Mouse (Mus musculus) bone marrow, adult 2 months (tissue): ENCODE results near the gene Ugt1a6a. TPM values are rescaled to one million over a fixed set of nuclear protein-coding genes. Genes with fewer than 3 reads are reported as not detected.
"Not testable (repeated sequence)": the region's sequence is repeated elsewhere in the genome, so short reads cannot be mapped to it uniquely, and the experiment has no call there.

Experiments used
- H3K27ac ChIP-seq: fragments of 200-500 bp; 2 replicates; pipeline ENCODE4 v1.5.1; 2012; ENCODE audit warnings: low read depth, mild to moderate bottlenecking, control low read depth, inconsistent platforms, low read length; ENCODE audit not compliant: control insufficient read depth, poor library complexity, insufficient read depth
- H3K4me1 ChIP-seq: fragments of 200-500 bp; 2 replicates; pipeline ENCODE4 v1.6.1; 2011; ENCODE audit warnings: low read length; ENCODE audit not compliant: control insufficient read depth, insufficient read depth
- H3K4me3 ChIP-seq: fragments of 200-500 bp; replicated peaks from 2 replicates; pipeline ENCODE3; 2011; ENCODE audit warnings: mild to moderate bottlenecking, low read depth, low read length, control low read depth; ENCODE audit not compliant: control insufficient read depth
- CTCF ChIP-seq: fragments of 200-500 bp; IDR thresholded peaks from 2 replicates; pipeline ENCODE4 v1.5.1; 2011; ENCODE audit warnings: low read length, control low read depth; ENCODE audit not compliant: control insufficient read depth, insufficient read depth
- POLR2A ChIP-seq: fragments of 200-500 bp; IDR thresholded peaks from 2 replicates; pipeline ENCODE4 v1.6.1; 2011; ENCODE audit warnings: low read depth, mild to moderate bottlenecking, control low read depth, low read length, borderline replicate concordance; ENCODE audit not compliant: control insufficient read depth
- WGBS: fragments of 180-500 bp; shearing (Covaris S2); methylation state at CpG from one replicate; pipeline ENCODE4 v1.1.7; 2018; 5-methylcytosine and 5-hydroxymethylcytosine counted together
- polyA plus RNA-seq: library from polyadenylated mRNA; stranded (reverse); fragments of >200 nt; gene quantifications from 2 replicates; pipeline ENCODE4 v1.2.4, GENCODE M21; 2011; ENCODE audit warnings: low replicate concordance; ENCODE audit not compliant: missing spikeins, insufficient read depth, insufficient read length

Ugt1a6a gene
- polyA plus RNA-seq, 1 experiment, result not detected

- WGBS, result 44% methylated on average over 1 of the region's 1 CpGs
- no peaks in the 10 kb centered on the region; the same call in 1 of the 2 replicates for H3K4me1 ChIP-seq
- no peak overlapping the region for H3K27ac ChIP-seq
- no peak overlapping the region for H3K4me3 ChIP-seq
- TF ChIP-seq POLR2A (no peak), CTCF (no peak)
Measured at GRCm38 (mm10) chr1:88223591-88223990, 89.0 kb downstream of the Ugt1a6a start.

- Histone ChIP-seq H3K4me1 (no peaks in the 10 kb centered on the region; the same call in 1 of the 2 replicates), H3K4me3 (no peak overlapping the region), H3K27ac (no peak overlapping the region)
- 58% methylated on average over 2 of the region's 2 CpGs for WGBS
- TF ChIP-seq CTCF, result no peak
- TF ChIP-seq POLR2A, result no peak
Measured at GRCm38 (mm10) chr1:88224029-88224776, 89.6 kb downstream of the Ugt1a6a start.

- WGBS, result 35% methylated on average over 2 of the region's 2 CpGs
- not testable (repeated sequence) for H3K4me3 ChIP-seq, H3K27ac ChIP-seq, H3K4me1 ChIP-seq
Measured at GRCm38 (mm10) chr1:88225301-88225700, 90.7 kb downstream of the Ugt1a6a start.

DNA sequence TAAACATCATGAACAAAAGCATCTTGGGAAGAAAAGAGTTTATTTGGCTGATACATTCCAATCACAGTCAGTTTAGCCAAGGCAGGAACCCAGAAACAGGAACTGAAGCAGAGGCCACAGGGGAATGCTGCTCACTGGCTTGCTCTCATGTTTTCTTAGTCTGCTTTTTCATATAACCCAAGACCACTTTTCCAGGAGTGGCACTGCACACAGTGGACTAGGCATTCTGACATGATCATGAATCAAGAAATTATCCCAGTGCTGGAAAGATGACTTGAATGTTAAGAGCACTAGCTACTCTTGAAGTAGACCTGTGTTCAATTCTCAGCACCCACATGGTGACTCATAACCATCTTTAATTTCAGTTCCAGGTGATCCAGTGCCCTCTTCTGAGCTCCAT, 91.1 kb downstream of the Ugt1a6a start:
- Histone ChIP-seq H3K4me3 (no peak overlapping the region), H3K4me1 (no peaks in the 10 kb centered on the region; the same call in 1 of the 2 replicates), H3K27ac (no peak overlapping the region)
- TF ChIP-seq CTCF, result no peak
- no peak for TF ChIP-seq POLR2A

- TF ChIP-seq POLR2A, result no peak
- TF ChIP-seq CTCF, result no peak
- H3K4me3 ChIP-seq, result no peak within 1 kb of the TSS
- WGBS, result 44% methylated on average over 5 of the region's 5 CpGs
- no peak within 1 kb of the TSS for H3K27ac ChIP-seq
- no peaks in the 10 kb centered on the region; the same call in 1 of the 2 replicates for H3K4me1 ChIP-seq
Measured at GRCm38 (mm10) chr1:88226670-88227379, 92.2 kb downstream of the Ugt1a6a start, which contains the start of gene Mroh2a. TSS of gene Mroh2a (plus strand) at chr1:88226986.

GRCm38 (mm10) chr1:88227482-88227881, 92.9 kb downstream of the Ugt1a6a start:
- H3K4me3 ChIP-seq, result no peak overlapping the region
- TF ChIP-seq CTCF (no peak), POLR2A (no peak)
- H3K27ac ChIP-seq, result no peak overlapping the region
- WGBS, result 51% methylated on average over 2 of the region's 2 CpGs
- no peaks in the 10 kb centered on the region; the same call in 1 of the 2 replicates for H3K4me1 ChIP-seq

DNA sequence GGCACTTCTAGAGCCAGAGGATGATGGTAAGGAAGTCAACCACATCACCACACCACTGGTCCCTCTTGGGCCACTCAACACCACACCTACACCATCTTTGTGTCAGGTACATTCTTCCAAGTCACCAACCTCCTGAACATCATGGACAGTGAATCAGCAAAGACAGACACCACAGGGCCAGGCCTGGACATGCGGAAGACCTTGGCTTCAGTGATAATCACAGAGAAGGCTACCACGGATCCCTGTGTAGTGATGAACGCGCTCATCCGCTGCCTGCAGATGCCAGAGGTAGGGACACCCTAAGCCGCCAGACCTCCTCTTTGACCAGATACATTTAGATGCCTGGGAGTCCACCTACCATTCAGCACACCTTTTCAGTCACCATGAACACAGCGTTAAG, 93.5 kb downstream of the Ugt1a6a start:
- 66% methylated on average over 7 of the region's 7 CpGs for WGBS
- Histone ChIP-seq H3K27ac (no peak overlapping the region), H3K4me1 (no peaks in the 10 kb centered on the region; the same call in 1 of the 2 replicates), H3K4me3 (no peak overlapping the region)
- TF ChIP-seq POLR2A (no peak), CTCF (no peak)

GRCm38 (mm10) chr1:88229566-88229965, 95.0 kb downstream of the Ugt1a6a start:
- Histone ChIP-seq H3K27ac (no peak overlapping the region), H3K4me3 (no peak overlapping the region), H3K4me1 (no peaks in the 10 kb centered on the region; the same call in 1 of the 2 replicates)
- TF ChIP-seq POLR2A (no peak), CTCF (no peak)
- WGBS, result 73% methylated on average over 3 of the region's 3 CpGs

DNA sequence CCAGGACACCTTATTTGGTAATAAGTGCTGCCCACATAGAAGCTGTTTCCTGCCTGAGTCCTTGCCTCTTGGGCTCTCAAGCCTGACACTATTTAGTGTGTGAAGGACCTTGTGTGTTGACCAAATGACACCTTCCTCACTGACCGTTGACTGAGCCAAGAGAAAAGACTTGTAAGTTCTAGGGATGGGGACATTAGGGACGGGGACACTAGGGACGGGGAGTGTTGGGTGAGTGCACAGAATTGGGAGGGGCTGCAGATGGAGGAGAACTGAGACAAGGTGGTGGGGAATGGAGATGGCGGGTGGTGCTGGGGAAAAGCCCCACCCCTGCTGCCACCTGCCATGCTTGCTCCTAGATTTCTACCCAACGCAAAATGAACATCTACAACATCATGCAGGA, 95.4 kb downstream of the Ugt1a6a start:
- Histone ChIP-seq H3K27ac (no peak overlapping the region), H3K4me1 (no peaks in the 10 kb centered on the region; the same call in 1 of the 2 replicates), H3K4me3 (no peak overlapping the region)
- TF ChIP-seq POLR2A (no peak), CTCF (no peak)
- WGBS, result 78% methylated on average over 5 of the region's 5 CpGs
